Mouse (Mus musculus): ENCODE results near the gene Tulp3. TPM values are rescaled to one million over a fixed set of nuclear protein-coding genes. Genes with fewer than 3 reads are reported as not detected.

Tulp3 gene
- total RNA-seq, 2 experiments from 2014 or later = 35.0 to 44.2 TPM

GRCm38 (mm10) chr6:128296750-128297393 is 58.8 kb downstream of the Tulp3 start:
- no peak for DNase-seq

- peak; percentile 58 to 74 for DNase-seq
Observed at GRCm38 (mm10) chr6:128295876-128296749, 59.5 kb downstream of the Tulp3 start.

GRCm38 (mm10) chr6:128291284-128291683 is 64.4 kb downstream of the Tulp3 start:
- no peak for DNase-seq

GRCm38 (mm10) chr6:128288681-128289080 is 67.0 kb downstream of the Tulp3 start:
- no peak for DNase-seq

GRCm38 (mm10) chr6:128285792-128286430 is 69.7 kb downstream of the Tulp3 start:
- peak; percentile 78 for DNase-seq

GRCm38 (mm10) chr6:128282126-128282525 is 73.5 kb downstream of the Tulp3 start:
- no peak for DNase-seq

- no peak for DNase-seq
Observed at GRCm38 (mm10) chr6:128280472-128281145, 75.0 kb downstream of the Tulp3 start.

GRCm38 (mm10) chr6:128279608-128280007 is 76.0 kb downstream of the Tulp3 start:
- no peak for DNase-seq

- DNase-seq = no peak
Observed at GRCm38 (mm10) chr6:128279099-128279498, 76.6 kb downstream of the Tulp3 start.

GRCm38 (mm10) chr6:128277132-128278085 is 78.2 kb downstream of the Tulp3 start:
- DNase-seq = no peak

GRCm38 (mm10) chr6:128276349-128276748 is 79.3 kb downstream of the Tulp3 start:
- no peak for DNase-seq

- DNase-seq = peak; percentile 40 to 57
Observed at GRCm38 (mm10) chr6:128275506-128276064, 80.1 kb downstream of the Tulp3 start.

GRCm38 (mm10) chr6:128273507-128273906 is 82.1 kb downstream of the Tulp3 start:
- no peak for DNase-seq

- DNase-seq = no peak
Observed at GRCm38 (mm10) chr6:128272754-128273153, 82.9 kb downstream of the Tulp3 start.

Other genes with a start within 250 kb of the Tulp3 start
- gene Tspan9, start 212.3 kb downstream of the Tulp3 start, total RNA-seq (2021) = 10 to 100 TPM; 52.0 to 57.2 TPM
- gene Tead4, start 55.0 kb downstream of the Tulp3 start, total RNA-seq (2021) = 1 to 10 TPM; 1.7 to 3.2 TPM
- gene Rhno1, start 7.1 kb upstream of the Tulp3 start, total RNA-seq (2021) = 10 to 100 TPM; 16.4 to 19.7 TPM
- 1 to 10 TPM; 4.8 to 5.3 TPM for gene Foxm1, start 7.1 kb upstream of the Tulp3 start, total RNA-seq (2021)
- not detected for gene Tex52, start 19.6 kb upstream of the Tulp3 start, total RNA-seq (2021)
- not detected for gene Gm44596, start 19.7 kb upstream of the Tulp3 start, total RNA-seq (2021)
- gene Nrip2, start 43.4 kb upstream of the Tulp3 start, total RNA-seq (2021) = 1 to 10 TPM; 1.1 to 2.4 TPM
- gene Itfg2, start 69.1 kb upstream of the Tulp3 start, total RNA-seq (2021) = 10 to 100 TPM; 23.8 to 28.6 TPM
- 100 to 1,000 TPM; 222 to 269 TPM for gene Fkbp4, start 82.8 kb upstream of the Tulp3 start, total RNA-seq (2021)
- gene Pzp, start 170.9 kb upstream of the Tulp3 start, total RNA-seq (2021) = 1 to 10 TPM in 1 of 2 experiments, under 1 TPM in 1; 0.26 to 1.9 TPM
- gene A2ml1, start 225.8 kb upstream of the Tulp3 start, total RNA-seq (2021) = not detected

Data from adrenal gland, postnatal 36 days (tissue).